Mouse (Mus musculus) stomach, postnatal 0 days (tissue): Measurements from ENCODE around the gene Fads3.

Experiments used
- CTCF ChIP-seq: IDR thresholded peaks from 2 replicates; pipeline ENCODE4 v1.5.1; 2016; ENCODE audit warnings: antibody characterized with exemption, low read depth, mild to moderate bottlenecking, moderate library complexity
- EP300 ChIP-seq: optimal IDR thresholded peaks from 2 replicates; pipeline ENCODE3; 2016; ENCODE audit warnings: antibody characterized with exemption

DNA sequence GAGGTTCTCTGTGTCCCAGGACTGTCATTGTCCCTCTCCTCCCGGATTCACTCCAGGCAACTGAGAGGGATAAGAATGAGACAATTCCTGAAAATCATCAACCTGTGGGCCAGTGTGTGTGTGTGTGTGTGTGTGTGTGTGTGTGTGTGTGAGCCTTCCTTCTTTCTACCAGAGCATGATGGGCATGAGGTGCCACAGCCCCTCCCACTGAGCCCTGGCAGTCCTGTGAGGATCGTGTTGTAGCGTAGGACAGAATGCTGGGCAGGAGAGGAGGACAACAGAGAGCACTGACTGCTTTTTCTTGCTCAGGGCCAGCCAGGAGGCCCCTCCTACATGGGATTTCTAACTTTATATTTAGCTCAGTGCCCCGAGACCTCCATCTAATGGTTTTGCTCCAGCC lies 1.4 kb downstream of the Fads3 start:
- TF ChIP-seq CTCF (no peak), EP300 (no peak)
